Mouse (Mus musculus) kidney, postnatal 10 days (tissue): Measurements from ENCODE around the gene Chrne.

Experiments used
- DNase-seq: peaks from one replicate; pipeline ENCODE4 v3.0.0; 2021; ENCODE audit warnings: mixed read lengths

The Chrne gene

DNA sequence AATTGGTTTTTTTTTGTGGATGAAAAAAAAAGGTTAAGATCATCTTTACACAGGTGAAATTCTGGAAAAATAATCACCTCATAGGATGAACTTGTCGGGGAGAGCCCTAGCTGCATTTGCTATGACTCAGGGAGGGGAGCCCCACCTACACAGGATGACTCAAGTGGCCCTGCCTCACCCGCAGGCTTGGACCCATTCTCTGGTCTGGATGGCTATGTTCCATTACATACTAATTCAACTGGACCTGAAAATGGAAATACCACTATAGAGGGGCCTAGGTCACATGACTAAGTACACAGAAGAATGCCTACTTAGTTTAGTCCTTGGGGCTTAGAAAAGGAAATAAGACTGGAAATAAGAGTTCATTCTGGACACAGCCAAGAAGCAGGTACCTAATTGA lies 32.4 kb upstream of the Chrne start:
- DNase-seq = no peak

DNA sequence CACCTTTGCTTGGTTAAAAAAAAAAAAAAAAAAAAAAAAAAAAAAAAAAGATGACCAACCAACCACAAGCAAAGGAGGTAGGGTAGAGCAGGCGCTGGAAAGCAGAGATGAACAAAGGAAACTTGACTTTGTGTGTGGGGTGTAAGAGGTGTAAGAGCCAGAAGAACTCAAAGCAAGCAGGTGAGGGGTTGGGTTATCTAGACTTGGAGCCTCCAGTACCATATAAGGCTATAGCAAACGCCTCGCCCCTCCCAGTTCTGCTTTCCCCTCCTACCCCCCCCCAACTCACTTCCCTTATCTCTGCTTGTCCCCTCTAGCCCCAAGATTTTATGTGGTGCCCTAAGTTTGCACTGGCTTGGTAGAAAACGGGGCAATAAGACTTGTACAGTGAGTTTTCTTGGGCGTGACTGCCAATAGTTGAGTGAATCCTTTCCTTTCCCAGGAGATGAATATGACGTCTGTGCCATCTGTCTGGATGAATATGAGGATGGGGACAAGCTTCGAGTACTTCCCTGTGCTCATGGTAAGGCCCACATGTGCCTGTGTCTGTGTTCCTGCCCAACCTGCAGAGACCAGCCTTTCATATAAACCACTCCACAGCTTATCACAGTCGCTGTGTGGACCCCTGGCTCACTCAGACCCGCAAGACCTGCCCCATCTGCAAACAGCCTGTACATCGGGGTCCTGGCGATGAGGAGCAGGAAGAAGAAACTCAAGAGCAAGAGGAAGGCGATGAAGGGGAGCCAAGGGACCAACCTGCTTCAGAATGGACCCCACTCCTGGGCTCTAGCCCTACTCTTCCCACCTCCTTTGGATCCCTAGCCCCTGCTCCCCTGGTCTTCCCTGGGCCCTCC lies 31.5 kb upstream of the Chrne start:
- DNase-seq = no peak

GRCm38 (mm10) chr11:70649185-70649734 lies 30.2 kb upstream of the Chrne start:
- no peak for DNase-seq

DNA sequence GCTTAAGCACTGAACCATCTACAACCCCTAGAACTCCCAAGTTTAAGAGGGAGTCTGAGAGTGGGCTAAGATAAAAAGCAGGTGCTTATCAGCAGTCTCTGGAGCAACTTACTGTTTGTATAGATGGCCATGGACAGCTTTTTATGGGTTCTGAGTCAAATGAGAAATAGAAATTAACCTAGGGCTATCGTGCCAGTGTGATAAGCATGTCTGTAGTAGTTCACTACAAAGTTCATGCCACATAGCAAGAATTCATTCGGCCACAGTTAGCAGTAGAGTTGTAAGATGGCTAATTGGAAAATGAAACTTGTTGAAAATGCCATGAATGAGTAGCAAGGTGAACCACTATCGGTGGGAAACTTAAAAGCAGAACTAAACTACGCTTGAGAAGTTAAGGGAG lies 29.5 kb upstream of the Chrne start:
- DNase-seq = no peak

DNA sequence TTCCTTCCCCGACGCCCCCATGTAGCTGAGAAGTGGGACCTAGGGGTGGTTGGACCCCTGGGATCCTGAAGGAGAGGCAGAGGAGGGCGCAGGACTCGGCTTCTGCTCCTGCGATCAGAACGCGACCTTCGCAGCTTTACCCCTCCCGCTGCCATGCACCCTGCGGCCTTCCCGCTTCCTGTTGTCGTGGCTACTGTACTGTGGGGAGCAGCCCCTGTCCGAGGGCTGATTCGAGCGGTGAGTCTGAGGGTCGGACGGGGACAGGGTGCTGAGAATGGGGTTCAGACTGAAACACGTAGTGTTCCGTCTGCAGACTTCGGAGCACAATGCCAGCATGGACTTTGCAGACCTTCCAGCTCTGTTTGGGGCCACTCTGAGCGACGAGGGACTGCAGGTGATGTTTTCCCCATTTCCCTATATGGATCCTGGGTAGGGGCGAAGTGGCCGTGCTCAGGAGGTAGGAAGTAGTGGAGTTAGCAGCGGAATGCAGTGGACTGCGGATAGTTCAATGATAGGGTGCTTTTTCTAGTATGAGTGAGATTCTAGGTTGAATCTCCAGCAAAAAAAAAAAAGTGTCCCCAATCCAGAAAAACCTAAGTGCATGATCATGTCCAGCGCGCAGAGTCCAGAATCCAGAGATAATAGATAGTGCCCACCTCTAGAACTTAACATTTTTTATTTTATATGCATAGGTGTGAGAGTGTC lies 28.9 kb upstream of the Chrne start:
- peak; percentile 65 for DNase-seq

DNA sequence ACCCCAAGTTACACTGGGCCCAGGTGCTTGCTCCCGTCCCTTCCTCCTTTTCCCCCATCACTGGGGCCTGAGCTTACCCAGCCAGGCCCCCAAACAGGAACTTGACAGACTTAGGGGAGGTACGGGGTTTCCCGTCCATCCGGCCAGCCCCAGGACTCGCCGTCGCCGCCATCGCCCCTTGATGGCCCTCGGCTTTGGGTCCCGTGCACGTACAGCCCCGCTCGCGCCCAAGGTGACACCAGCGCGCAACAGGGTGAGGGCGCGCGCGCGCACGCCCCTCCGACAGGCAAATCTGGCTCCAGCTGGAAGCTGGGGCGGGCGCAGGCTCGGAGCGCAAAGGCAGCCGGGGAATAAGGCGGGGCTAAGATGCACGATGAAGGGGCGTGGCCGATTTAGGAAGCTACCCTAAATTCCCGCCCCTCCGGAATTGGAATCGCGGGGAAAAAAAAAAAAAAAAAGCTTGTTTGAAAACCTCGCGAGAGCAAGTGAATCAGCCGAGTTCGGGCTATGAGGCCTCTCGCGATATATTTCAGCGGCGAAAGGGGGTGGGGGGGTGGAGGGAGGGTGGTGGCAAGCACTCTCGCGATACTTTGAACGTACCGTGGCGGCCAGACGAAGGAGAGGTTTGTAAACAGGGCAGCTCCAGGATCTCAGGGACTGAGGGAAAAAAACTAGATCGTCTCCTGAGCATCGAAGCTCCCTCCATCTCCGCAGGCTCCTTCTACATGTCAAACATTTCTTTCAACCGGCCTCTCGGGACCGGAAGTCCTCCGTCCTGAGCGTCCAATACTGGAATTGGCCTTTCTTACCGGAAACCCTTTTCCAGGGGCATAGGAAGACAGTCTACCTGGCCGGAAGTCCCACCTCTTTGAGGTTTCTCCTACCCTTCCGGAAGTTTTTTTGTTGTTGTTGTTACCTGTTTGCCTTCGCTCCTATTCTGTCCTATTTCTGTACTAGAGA lies 28.0 kb upstream of the Chrne start, which contains the start of the genes Rnf167 and Slc25a11:
Gene Rnf167 (plus strand): TSS at position 545 of the 960 bp plus-strand sequence.
Gene Slc25a11 (minus strand): TSS at position 789 of the 960 bp plus-strand sequence.
- DNase-seq = peak; percentile 99

DNA sequence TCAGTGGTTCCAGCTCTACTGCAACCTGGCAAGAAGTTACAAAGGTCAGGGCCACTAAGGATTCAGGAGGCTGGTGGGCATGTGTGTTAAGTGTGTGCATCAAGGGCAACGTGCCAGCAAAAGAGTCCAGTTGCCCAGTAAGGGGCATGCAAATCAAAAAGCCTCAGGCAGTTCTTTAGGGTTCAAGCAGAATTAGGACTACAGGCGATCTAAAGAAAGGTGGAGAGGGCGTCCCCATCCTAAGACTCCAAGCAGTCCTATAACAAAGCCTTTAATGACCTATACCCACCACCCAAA lies 27.2 kb upstream of the Chrne start:
- peak; percentile 67 for DNase-seq

DNA sequence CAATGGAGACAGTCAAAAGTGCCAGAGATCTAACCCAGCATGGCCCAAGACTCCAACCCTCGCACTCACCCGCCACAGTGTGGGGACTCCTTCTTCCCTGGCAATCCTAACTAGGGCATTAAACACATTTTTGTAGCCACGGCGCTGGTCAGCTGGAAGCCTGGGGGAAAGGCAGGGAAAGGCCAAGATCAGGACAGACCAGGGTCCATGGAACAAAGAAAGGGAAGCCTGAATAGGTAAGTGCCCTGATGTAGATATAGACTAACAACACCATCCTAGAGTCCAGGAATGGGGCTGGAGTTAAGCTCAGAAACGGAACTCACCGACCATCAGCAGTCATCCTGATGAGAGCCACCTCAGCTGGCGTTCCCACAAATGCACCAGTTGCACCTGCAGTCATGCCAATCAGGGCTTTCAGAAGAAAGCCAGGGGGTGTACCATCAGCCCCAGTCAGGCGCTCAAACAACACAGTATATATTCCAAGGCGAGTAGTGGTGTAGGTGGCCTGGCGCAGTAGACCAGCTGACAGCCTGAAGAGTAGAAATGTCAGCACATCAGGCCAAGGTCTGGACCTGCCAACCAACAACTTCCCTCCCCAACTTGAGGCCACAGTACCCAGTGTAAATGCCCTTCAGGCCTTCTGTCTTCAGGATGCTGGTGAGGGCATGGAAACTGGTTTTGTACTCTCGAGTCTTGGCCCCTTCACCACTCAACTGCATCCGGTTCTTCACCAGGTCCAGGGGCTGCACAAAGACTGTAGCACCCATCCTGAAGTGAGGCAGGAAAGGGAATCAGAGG lies 26.6 kb upstream of the Chrne start:
- no peak for DNase-seq

DNA sequence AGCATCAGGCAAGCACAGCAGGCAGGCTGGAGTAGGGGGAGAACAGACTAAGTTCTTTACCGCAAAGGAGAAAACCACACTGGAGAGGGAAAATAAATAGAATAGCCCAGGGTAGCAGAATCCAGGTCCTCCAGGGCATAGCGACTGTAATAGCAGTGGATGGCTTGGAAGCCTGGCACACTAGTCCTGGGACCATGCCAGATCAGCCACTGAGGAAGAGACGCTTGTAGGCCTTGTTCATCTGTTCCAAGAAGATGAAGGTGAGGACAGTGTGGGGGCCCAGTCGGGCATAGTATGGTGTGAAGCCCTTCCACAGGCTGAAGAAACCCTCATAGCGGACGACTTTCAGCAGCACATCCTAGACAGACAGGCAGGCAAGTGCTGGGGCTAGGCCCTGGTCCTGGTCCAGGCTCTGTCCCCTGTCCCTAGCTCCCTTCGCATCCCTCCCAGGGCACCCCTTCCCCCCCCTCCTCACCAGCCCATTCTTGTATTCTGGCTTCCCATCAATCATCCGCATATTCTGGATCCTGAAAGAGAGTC lies 25.6 kb upstream of the Chrne start:
- no peak for DNase-seq

DNA sequence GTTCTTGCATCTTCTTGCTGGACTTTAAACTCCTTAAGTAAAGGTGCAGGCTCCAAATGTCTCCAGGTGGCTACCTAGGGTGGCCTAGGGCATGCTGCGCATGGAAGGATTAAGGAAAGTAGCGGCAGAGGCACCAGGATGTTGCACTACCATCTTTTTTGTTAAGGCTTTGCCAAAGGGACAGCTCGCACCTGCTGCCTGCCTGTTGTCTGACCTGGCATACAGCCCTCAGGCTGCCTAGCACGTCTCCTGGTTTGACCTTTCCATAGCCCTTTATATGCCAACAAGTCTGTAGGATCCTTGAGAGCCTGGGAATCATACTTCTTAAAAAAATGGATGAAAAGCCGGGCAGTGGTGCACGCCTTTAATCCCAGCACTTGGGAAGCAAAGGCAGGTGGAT lies 24.0 kb upstream of the Chrne start:
- no peak for DNase-seq

DNA sequence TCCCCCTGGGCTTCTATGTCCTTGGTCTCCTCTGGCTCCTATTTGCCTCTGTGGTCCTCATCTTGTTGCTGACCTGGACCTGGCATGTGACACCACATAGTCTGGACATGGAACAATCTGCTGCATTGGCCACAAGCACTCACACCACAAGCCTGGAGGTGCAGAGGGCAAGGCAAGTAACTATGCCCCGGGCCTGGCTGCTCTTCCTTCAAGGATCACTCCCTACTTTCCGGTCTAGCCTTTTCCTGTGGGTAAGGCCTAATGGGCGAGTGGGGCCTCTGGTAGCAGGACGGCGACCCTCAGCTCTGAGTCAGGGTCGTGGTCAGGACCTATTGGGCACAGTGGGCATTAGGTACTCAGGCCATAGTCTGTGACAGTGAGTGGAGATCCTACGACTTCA lies 22.2 kb upstream of the Chrne start:
- DNase-seq = no peak

DNA sequence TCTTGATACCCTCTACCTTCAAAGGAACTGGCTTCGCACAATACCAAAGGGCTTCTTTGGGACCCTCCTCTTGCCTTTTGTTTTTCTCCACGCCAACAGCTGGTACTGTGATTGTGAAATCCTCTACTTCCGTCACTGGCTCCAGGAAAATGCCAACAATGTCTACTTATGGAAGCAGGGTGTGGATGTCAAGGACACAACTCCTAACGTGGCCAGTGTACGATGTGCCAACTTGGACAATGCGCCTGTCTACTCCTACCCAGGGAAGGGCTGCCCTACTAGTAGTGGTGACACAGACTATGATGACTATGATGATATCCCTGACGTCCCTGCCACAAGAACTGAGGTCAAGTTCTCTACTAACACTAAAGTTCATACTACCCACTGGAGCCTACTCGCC lies 21.0 kb upstream of the Chrne start:
- no peak for DNase-seq

DNA sequence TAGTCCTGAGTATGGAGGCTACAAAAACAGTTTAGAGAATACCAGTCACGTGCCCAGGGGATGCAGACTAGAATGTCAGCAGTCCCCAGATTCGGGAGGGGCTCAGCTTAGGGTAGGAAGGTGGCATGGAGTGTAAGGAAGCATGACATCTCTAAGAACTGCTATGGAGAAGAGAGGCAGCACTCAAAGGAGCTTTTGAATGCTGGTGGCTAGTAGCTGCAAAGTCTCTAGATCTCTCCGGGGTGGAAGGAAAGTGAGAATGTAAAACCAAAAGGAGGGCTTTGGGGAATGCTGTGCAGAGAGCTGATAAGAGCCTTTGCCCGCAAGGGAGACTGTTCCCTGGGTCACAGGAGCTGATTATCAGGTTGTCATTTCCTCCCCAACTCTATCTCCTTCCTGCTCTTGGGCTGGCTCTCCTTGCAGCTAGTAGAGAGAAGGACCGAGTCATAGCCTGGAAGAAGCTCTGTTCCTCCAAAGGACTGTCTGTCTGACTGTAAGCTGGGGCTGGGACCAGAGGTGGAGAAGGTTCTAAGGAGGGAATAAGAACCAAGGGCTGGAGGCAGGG lies 19.8 kb upstream of the Chrne start, which contains the start of gene Gp1ba:
Gene Gp1ba (plus strand): TSS at position 409 of the 565 bp plus-strand sequence.
- DNase-seq = no peak

DNA sequence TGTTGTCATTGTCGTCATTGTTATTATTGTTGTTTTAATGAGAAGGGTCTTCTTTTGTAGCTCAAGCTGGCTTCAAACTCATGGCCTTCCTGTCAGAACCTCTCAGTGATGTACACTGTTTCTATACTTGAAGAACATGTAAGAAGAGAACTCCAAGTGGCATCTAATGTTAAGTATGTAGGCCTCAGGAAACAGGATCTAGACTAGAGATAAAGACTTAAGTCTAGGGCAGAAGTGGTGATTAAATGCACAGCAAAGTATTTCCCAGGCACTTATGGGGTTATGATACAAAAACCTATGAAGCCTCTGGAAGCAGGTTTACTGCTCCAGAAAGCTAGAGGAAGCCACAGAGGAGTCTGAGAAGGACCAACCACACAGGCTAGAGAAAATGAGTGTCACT lies 19.3 kb upstream of the Chrne start:
- DNase-seq = no peak

- no peak for DNase-seq
These were observed 18.7 kb upstream of the Chrne start for GRCm38 (mm10) chr11:70637764-70638163.

DNA sequence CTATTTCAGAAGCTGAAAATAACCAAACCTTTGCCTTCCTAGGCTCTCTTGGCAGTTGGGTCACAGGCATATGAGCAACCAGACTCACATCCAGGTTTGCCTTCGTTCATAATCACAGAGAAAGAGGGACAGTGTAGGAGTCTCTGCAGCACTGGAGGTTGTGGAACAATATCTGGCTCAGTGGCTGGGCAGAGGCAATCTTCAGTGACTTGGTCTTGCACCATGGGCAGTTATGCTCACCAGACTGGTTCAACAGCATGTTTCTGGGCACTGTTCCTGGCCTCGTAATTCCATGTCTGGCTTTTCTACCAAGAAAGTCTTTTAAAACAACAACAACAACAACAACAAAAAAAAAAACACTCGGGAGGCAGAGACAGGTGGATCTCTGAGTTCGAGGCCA lies 16.6 kb upstream of the Chrne start:
- DNase-seq = no peak

GRCm38 (mm10) chr11:70630129-70630528 lies 11.1 kb upstream of the Chrne start:
- DNase-seq = peak; percentile 51

DNA sequence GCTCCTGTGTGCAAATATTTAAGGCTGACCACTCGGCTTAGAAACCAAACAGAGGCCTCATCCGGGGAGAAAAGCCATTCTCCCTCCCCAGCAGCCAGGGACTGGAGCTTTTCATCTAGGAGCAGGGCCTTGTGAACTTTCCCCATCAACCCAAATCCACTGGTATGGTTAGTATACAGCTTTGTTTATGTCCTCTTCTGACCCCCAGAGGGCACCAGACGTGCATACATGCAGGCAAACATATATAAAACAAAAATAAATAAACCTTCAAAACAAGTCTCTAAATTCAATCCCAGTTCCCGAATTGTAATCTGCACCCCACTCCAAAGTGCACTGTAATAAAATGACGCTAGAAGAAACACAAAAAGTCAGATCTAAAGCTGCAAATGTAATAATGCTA lies 10.5 kb upstream of the Chrne start:
- DNase-seq = peak; percentile 28

DNA sequence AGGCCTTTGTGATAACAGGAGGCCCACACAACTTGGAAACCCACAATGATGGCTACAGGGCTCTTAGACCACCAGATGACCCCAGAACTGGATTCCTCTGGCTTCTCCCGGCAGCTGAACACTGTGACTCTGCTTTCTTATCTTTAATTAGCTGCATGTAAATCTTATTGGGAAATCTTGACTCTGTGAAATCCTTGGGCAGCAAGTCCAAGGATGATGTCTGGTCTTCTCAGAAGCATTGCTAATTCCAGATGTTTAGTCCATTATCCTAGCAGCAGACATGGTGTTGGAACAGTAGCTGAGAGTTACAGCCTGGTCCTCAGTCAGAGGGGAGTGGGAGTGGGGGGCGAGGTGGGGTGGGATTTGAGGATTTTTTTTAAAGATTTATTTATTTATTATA lies 9.4 kb upstream of the Chrne start:
- DNase-seq = no peak

GRCm38 (mm10) chr11:70626877-70627276 lies 7.9 kb upstream of the Chrne start:
- DNase-seq = peak; percentile 26

DNA sequence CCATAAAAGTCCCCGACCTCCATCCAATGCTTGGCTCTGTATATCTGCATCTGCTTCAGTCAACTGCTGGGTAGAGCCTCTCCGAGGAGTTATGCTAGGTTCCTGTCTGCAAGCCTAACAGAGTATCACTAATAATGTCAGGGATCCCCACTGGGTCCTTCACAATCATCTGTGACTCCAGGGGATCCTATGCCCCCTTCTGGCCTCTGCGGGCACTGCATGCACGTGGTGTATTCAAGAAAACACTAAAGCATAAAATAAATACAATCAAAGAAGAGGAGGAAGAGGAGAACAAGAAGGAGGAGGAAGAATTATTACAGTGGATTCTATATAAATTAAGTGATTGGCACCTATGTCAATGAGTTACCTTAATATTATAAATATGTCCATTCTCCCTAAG lies 6.5 kb upstream of the Chrne start:
- peak; percentile 79 for DNase-seq
